Mouse (Mus musculus) G1E (cell line): ENCODE results near the gene Dop1b.

Experiments
- CTCF ChIP-seq: IDR thresholded peaks from 2 replicates; pipeline ENCODE4 v1.5.1; 2012; ENCODE audit warnings: low read depth, low read length, inconsistent platforms, mixed read lengths
- GATA1 ChIP-seq: IDR thresholded peaks from 2 replicates; pipeline ENCODE4 v1.6.1; 2012; ENCODE audit warnings: borderline replicate concordance, low read length, inconsistent platforms, mixed read lengths
- GATA2 ChIP-seq: IDR thresholded peaks from 2 replicates; pipeline ENCODE4 v1.6.1; 2012; ENCODE audit warnings: low read depth, low read length, inconsistent platforms, borderline replicate concordance
- POLR2AphosphoS5 ChIP-seq: IDR thresholded peaks from 2 replicates; pipeline ENCODE4 v1.6.1; 2012; ENCODE audit warnings: low read depth, low read length, inconsistent platforms; ENCODE audit not compliant: insufficient replicate concordance
- TAL1 ChIP-seq: conservative IDR thresholded peaks from 2 replicates; pipeline ENCODE4 v1.6.1; 2012; ENCODE audit warnings: low read depth, low read length, inconsistent platforms, mixed read lengths

DNA sequence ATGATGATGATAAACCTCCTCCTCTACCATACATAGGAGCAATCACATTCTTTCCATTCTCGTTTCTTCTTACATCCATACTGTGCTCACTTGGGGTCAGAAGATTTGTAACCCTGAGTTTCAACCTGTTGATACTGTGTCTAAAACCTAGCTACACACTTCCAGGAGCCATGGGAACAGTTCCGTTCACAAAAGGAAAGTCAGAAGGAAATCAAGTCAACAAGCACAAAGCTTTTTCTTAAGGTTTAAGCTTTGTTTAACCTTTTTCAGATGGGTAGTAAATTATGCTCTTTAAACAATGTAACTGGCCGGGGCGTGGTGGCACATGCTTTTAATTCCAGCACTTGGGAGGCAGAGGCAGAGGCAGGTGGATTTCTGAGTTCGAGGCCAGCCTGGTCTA, 105.7 kb downstream of the Dop1b start:
- TF ChIP-seq TAL1 (no peak), CTCF (no peak), GATA1 (no peak), GATA2 (no peak), POLR2AphosphoS5 (no peak)
